Mouse (Mus musculus) liver, embryonic 11.5 days (tissue): Measurements from ENCODE around the gene Pifo. TPM values are rescaled to one million over a fixed set of nuclear protein-coding genes. Genes with fewer than 3 reads are reported as not detected.
"Not testable (repeated sequence)": the region's sequence is repeated elsewhere in the genome, so short reads cannot be mapped to it uniquely, and the experiment has no call there.

Experiments
- ATAC-seq: fragments of 200-750 bp; cut with Nextera tagmentation; replicated peaks from 2 replicates; pipeline ENCODE4 v1.8.0; 2017; ENCODE audit warnings: moderate number of reproducible peaks, mild to moderate bottlenecking, moderate TSS enrichment, moderate library complexity; ENCODE audit not compliant: low FRiP score
- DNase-seq: peaks from one replicate; pipeline ENCODE4 v3.0.0-alpha.2; 2017; ENCODE audit warnings: low spot score
- H3K27ac ChIP-seq: fragments of 300-500 bp; sonication (generic); 2 replicates; pipeline ENCODE4 v1.5.1; 2014; ENCODE audit warnings: mild to moderate bottlenecking, low read depth, low read length, control low read depth
- H3K27me3 ChIP-seq: fragments of 300-500 bp; sonication (generic); replicated peaks from 2 replicates; pipeline ENCODE4 v1.6.1; 2014; ENCODE audit warnings: low read length, mixed read lengths; ENCODE audit not compliant: control insufficient read depth, insufficient read depth
- H3K36me3 ChIP-seq: fragments of 300-500 bp; sonication (generic); 2 replicates; pipeline ENCODE4 v1.6.1; 2014; ENCODE audit warnings: mild to moderate bottlenecking, low read length, moderate library complexity, mixed read lengths; ENCODE audit not compliant: control insufficient read depth, insufficient read depth
- H3K4me1 ChIP-seq: fragments of 300-500 bp; sonication (generic); replicated peaks from 2 replicates; pipeline ENCODE4 v1.6.1; 2014; ENCODE audit warnings: low read length, mixed read lengths; ENCODE audit not compliant: control insufficient read depth, insufficient read depth
- H3K4me2 ChIP-seq: fragments of 300-500 bp; sonication (generic); 2 replicates; pipeline ENCODE4 v1.6.1; 2014; ENCODE audit warnings: mild to moderate bottlenecking, control low read depth, moderate library complexity
- H3K4me3 ChIP-seq: fragments of 300-500 bp; sonication (generic); 2 replicates; pipeline ENCODE4 v1.5.1; 2014; ENCODE audit warnings: low read depth, low read length, control low read depth
- H3K9ac ChIP-seq: fragments of 300-500 bp; sonication (generic); 2 replicates; pipeline ENCODE4 v1.6.1; 2014; ENCODE audit warnings: low read depth, low read length, control low read depth
- H3K9me3 ChIP-seq: fragments of 300-500 bp; sonication (generic); 2 replicates; pipeline ENCODE4 v1.6.1; 2016; ENCODE audit warnings: low read length, inconsistent platforms, mixed read lengths; ENCODE audit not compliant: control insufficient read depth
- WGBS: fragments of 180-500 bp; shearing (Covaris S2); extraction: QIAGEN DNeasy Blood & Tissue Kit; methylation state at CpG from one replicate; pipeline ENCODE4 v1.1.7; 2014; 5-methylcytosine and 5-hydroxymethylcytosine counted together
- polyA plus RNA-seq: library from polyadenylated mRNA; unstranded; fragments of >200 nt; fragmentation: Nextera tagmentation; extraction: Ambion mirVana; gene quantifications from 2 replicates; pipeline ENCODE4 v1.2.1, GENCODE M21; 2014

Gene Pifo
- polyA plus RNA-seq, 1 experiment from 2014 or later, result not detected

DNA sequence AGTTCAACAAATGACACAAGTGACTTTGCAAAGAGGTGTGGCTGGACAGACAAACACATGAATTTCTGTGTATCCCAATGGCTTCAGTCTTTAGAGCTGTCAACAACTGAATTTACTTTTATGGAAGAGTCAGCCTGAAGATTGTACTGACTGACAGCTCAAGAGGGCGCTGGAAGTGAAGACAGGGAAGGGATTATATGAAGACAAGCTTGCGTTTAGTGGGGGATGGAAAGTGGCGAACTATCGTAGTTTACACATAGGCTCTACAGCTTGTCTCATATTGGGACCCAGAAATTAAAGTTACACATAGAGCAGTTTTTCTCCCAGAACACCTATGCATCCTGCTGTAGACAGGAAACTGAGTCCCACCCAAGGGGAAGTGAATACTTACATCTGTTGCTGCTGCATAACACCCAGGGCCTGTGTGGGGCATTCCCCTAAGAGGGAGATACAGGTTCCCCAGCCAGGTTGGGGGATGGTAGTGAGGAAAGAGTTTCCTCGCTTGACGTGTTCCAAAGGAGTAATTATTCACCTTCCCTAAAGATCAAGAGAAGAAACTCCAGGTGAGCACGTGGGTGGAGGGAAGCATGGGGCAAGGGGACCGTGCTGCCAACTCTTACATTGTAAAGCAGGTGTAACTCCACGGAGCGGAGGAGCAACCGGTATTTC, 13.6 kb downstream of the Pifo start:
- Histone ChIP-seq H3K4me2 (peak overlapping the region; percentile 26), H3K27me3 (no peaks in the 10 kb centered on the region), H3K9ac (no peak overlapping the region), H3K9me3 (no peaks in the 10 kb centered on the region), H3K4me3 (no peak overlapping the region), H3K27ac (no peak overlapping the region), H3K36me3 (no peaks in the 10 kb centered on the region), H3K4me1 (no peaks in the 10 kb centered on the region)
- no peak for ATAC-seq
- DNase-seq, result no peak
- WGBS, result 20% methylated on average over 11 of the region's 11 CpGs

DNA sequence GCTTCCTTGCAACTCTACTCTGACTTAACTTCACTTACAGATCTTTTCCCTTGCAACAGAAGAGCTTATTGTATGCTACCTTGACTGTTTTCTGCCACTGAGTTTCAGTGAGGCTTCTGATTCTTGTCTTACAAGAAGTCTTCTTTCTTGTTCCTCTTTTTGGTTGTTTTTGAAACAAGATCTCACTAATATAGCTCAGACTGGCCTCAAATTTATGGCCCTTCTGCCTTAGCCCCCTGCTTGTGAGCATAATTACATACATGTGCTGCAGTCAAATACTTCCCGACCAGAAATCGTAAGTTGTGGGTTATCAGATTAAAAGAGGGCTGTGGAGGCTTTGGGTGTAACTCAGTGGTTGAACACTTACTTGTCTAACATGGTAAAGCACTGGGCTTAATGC, 19.7 kb downstream of the Pifo start:
- Histone ChIP-seq H3K9me3 (no peaks in the 10 kb centered on the region), H3K27me3 (no peaks in the 10 kb centered on the region), H3K4me3 (no peak overlapping the region), H3K27ac (no peak overlapping the region), H3K9ac (no peak overlapping the region), H3K4me2 (no peak overlapping the region), H3K36me3 (no peaks in the 10 kb centered on the region), H3K4me1 (no peaks in the 10 kb centered on the region)
- no peak for ATAC-seq
- WGBS, result 45% methylated on average over 2 of the region's 2 CpGs
- DNase-seq, result no peak

DNA sequence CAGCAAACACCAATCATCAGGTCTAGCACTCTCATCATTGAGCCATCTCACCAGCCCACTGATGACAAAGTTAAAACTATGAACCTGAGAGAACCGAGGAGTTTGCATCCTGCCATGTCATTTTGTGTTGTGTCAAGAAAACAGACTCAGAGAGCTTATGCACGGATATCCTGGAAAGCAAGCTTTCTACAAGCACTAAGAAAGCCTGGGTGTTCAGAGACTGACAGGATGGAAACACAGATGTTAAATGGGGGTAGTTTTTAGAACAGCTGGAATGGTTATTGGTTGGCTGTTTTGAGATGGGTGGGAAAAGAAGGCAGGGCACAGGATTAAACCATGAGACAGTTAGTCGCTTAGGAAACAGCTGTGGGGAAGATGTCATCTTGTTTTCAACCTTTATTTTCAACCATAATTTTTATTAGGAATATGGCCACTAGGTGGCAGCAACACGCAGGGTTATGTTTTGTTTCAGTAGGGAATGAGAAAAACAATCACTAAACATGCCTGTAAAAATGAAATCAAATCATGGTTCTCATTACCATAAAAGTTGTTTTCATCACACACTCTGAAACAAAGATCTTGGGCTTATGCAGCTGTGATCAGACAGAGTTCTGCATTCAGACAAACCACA, 22.7 kb downstream of the Pifo start:
- Histone ChIP-seq H3K4me3 (no peak overlapping the region), H3K27me3 (no peaks in the 10 kb centered on the region), H3K27ac (no peak overlapping the region), H3K9ac (no peak overlapping the region), H3K9me3 (no peaks in the 10 kb centered on the region), H3K4me2 (no peak overlapping the region), H3K4me1 (no peaks in the 10 kb centered on the region), H3K36me3 (no peaks in the 10 kb centered on the region)
- ATAC-seq (no peak), DNase-seq (no peak)
- WGBS, result 25% methylated on average over 4 of the region's 4 CpGs

DNA sequence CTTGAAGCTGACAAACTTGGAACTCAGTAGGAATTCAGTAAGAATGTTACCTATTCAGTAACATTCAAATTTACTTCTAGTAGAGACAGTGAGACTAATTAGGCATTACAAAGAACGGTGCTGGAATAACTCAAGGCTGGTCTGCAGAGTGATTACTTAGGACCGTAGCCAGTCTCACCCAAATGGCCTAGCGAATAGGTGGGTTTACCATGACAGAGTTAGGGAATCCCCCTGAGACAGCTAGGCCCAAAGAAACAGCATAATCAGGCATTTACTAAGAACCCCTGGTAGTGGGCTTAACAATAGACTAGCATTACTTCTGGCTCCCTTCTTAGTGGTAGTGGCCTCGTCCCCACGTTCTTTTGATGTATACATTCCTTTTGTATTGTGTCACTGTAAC, 24.8 kb downstream of the Pifo start:
- DNase-seq, H3K4me3 ChIP-seq, H3K36me3 ChIP-seq, H3K27ac ChIP-seq, H3K4me2 ChIP-seq, H3K9me3 ChIP-seq, H3K27me3 ChIP-seq, ATAC-seq, H3K9ac ChIP-seq, H3K4me1 ChIP-seq: not testable (repeated sequence)
- 72% methylated on average over 5 of the region's 5 CpGs for WGBS

DNA sequence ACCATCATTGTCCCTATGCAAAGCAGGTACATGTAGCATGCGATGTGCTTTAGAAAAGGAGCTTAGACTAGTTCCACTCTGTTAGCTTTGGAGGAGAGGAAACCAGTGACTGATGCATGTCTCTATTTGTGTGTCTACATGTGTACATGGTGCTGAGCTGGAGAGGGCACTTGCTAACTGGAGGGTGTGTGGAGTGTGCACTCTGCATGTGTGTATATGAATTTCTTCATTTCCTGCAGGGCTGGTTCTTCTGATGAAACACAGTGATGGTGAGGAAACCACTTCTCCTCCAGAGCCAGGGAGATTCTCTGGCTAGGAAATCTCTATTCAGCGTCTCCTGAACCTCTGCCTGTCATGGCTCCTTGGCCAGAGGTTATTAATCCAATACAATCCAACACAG, 40.3 kb downstream of the Pifo start:
- H3K4me2 ChIP-seq, result no peak overlapping the region
- H3K4me1 ChIP-seq, result no peaks in the 10 kb centered on the region
- H3K36me3 ChIP-seq, result no peaks in the 10 kb centered on the region
- 67% methylated on average over 2 of the region's 2 CpGs for WGBS
- ATAC-seq, result no peak
- DNase-seq, result no peak
- H3K9ac ChIP-seq, result no peak overlapping the region
- H3K9me3 ChIP-seq, result no peaks in the 10 kb centered on the region
- no peaks in the 10 kb centered on the region for H3K27me3 ChIP-seq
- no peak overlapping the region for H3K27ac ChIP-seq
- no peak overlapping the region for H3K4me3 ChIP-seq

DNA sequence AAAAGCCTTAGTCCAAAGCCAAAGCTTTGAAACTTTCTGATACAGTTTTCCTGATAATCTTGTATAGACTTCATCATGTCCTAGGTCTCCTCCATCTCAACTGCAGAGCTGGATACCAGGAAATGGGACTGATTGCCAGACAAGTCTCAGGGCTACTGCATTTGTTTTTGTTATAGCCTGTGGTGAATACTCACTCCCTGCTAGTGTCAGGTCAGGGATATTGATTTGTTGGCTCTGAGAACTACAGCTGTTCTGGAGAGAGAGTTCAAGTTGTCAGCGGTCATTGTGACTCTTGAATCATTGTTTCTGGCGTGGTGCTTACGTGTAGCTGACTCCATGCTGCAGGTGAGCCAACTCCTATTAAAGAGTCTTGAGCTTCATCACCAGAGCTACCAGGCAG, 41.0 kb downstream of the Pifo start, which contains the start of gene Ovgp1:
Ovgp1 (plus strand) TSS at position 301 of the 400 bp plus-strand sequence.
- ATAC-seq (no peak), DNase-seq (no peak)
- Histone ChIP-seq H3K4me2 (no peak within 1 kb of the TSS), H3K9me3 (no peaks in the 10 kb centered on the region), H3K4me3 (no peak within 1 kb of the TSS), H3K27me3 (no peaks in the 10 kb centered on the region), H3K27ac (no peak within 1 kb of the TSS), H3K4me1 (no peaks in the 10 kb centered on the region), H3K9ac (no peak within 1 kb of the TSS), H3K36me3 (peaks cover 4% of the 10 kb centered on the region; the same call in 1 of the 2 replicates)
- WGBS, result 78% methylated on average over 3 of the region's 3 CpGs

DNA sequence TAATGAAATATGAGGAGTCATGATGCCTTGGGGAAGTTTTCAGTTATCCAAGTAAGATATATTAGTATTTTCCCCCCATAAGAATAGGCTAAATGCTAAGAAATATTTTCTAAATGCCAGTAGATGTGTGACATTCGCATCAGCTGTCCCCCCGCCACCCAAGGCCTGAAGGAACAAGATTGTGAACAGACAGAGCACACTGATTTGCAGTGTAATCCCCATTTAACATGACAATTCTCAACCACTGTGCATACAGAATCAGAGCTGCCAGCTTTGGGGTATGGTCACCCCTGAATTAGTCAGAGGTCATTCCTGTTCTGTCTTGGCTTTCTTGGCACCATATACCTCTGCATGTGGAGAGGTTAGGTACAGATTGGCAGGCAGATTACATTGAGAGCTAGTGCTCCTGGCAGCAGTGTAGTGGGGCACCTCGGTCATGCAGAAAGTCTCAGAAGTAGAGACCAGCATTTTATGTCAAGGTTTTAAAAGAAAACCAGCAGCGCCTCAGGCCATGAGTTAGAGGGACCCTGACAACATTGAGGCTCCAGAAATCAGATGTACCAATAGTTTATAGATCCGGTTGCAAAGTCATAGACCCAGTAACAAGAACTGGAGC, 42.5 kb downstream of the Pifo start:
- WGBS, result 69% methylated on average over 5 of the region's 5 CpGs
- H3K9me3 ChIP-seq, result no peaks in the 10 kb centered on the region
- no peak for ATAC-seq
- H3K9ac ChIP-seq, result no peak overlapping the region
- no peaks in the 10 kb centered on the region for H3K4me1 ChIP-seq
- H3K4me2 ChIP-seq, result no peak overlapping the region
- no peak overlapping the region for H3K4me3 ChIP-seq
- no peak overlapping the region for H3K27ac ChIP-seq
- no peaks in the 10 kb centered on the region for H3K27me3 ChIP-seq
- DNase-seq, result no peak
- peaks cover 14% of the 10 kb centered on the region; the same call in 1 of the 2 replicates for H3K36me3 ChIP-seq

DNA sequence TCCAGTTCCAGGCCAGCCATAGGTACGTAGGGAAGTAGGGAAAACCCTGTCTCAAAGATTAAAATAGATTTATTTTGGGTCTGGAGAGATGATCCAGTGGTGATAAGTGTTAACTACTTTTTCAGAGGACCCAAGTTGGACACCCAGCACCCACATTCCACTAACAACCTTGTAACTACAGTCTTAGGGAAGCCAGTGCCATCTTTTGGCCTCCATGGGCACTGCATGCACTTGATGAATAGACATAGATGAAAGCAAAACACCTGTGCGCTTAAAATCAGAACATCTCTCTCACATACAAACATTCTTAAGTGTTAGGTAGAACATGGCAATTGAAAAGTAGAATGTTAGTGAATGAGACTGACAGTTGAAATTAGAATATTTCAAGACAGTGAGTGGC, 53.7 kb downstream of the Pifo start:
- no peaks in the 10 kb centered on the region for H3K27me3 ChIP-seq
- peaks cover 17% of the 10 kb centered on the region for H3K4me1 ChIP-seq
- peak overlapping the region; percentile 82 for H3K4me2 ChIP-seq
- DNase-seq (no peak), ATAC-seq (no peak)
- peak overlapping the region; percentile 84 for H3K4me3 ChIP-seq
- WGBS, result 93% methylated on average over 2 of the region's 2 CpGs
- no peak overlapping the region; the same call in 1 of the 2 replicates for H3K9ac ChIP-seq
- H3K36me3 ChIP-seq, result peaks cover 41% of the 10 kb centered on the region
- H3K9me3 ChIP-seq, result no peaks in the 10 kb centered on the region
- H3K27ac ChIP-seq, result no peak overlapping the region
